Mouse (Mus musculus) right cerebral cortex, postnatal 4 days (tissue): ENCODE data around the gene Lfng.
A peak's percentile ranks its signal among the peaks of the same experiment; 100 is the strongest.

Experiments used
- DNase-seq: peaks from one replicate; pipeline ENCODE4 v3.0.0-alpha.2; 2022

Lfng gene

GRCm38 (mm10) chr5:140596426-140596825 is 10.7 kb upstream of the Lfng start:
- DNase-seq = no peak

DNA sequence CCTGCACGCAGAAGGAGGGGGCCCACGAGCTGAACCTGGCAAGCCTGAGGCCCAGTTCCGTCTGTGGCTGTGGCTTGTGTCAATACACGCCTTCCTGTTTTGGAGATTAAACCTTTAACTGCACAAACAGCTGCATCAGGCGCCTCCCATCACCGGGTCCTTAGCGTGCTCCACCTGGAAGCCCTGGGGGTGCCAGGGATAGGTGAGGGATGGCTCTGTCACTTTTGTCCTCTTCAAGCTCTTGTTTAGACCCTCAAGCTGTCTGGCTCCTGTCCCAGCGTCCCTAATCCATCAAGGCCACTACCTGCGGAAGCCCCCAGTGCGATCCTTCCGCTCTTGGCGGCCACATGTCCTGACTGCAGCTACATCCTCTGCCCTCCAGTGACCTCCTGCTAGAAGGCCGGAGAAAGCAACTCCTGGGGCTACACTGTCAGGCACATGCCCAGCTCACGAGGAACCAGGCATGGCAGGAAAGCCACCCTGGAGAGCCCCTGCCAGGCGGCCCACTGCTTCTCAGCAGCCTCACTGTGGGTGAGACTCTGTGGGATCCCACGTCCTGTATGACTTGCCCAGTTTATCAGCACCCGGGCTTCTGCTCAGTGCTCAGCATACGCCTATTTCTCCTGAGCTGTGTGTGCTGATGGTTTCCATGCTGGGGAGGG is 10.1 kb upstream of the Lfng start:
- DNase-seq = no peak

DNA sequence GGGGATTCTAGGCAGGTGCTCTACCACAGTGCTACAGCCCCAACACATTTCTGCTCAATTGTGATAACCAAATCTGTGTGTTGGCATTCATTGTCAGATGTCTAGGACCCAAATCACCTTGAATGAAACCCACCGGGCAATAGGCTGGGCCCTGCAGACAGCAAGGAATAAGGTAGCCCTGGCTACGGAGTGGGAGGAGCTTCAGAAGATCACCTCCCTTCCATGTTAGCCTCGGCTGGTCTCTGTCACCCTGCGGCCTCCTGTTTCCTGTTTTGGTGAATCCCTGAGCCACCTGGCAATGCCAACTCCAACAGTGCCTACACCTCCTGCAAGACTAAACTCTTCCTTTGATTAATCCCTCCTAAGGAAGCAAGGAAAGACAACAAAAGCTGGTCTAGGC is 9.3 kb upstream of the Lfng start:
- no peak for DNase-seq

DNA sequence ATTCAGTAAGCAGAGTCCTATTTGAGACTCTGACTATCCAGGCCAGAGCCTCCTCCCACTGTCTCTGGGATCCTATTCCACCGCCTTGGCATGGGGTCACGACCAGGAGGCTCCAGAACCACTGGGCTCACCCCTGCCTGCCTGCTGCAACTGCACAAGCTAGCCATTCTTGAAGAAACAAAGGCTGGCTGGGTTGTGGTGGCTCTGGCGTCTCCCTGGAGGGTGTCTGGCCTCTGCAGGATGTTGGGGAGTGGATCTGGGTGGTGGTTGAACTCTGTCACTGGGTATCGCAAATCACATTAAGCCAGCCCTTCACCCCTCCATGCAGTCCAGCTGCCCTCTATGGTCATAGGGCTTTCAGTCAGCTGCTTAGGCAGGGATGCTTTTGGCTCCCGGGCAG is 7.2 kb upstream of the Lfng start:
- DNase-seq = no peak

GRCm38 (mm10) chr5:140601712-140602111 is 5.4 kb upstream of the Lfng start:
- no peak for DNase-seq

GRCm38 (mm10) chr5:140602540-140602939 is 4.6 kb upstream of the Lfng start:
- no peak for DNase-seq

GRCm38 (mm10) chr5:140604386-140604785 is 2.7 kb upstream of the Lfng start:
- DNase-seq = no peak

DNA sequence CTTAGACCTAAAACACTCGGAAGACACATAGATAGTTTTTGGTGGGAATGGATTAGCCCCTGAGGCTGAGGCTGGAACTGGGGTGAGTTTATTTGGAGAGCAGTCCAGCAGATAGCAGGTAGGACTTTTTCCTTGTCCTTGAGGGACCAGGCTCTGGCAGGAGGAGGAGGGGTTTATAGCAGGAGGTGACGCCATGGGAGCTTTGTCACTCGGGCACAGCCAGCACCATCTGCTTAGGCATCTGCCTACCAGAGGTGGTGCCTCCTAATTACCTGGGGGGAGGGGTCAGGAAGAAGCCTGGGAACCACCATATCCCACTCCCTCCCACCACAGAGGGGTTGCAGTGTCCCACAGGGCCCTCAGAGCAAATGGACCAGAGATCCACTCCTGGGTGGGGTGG is 1.9 kb upstream of the Lfng start:
- no peak for DNase-seq

DNA sequence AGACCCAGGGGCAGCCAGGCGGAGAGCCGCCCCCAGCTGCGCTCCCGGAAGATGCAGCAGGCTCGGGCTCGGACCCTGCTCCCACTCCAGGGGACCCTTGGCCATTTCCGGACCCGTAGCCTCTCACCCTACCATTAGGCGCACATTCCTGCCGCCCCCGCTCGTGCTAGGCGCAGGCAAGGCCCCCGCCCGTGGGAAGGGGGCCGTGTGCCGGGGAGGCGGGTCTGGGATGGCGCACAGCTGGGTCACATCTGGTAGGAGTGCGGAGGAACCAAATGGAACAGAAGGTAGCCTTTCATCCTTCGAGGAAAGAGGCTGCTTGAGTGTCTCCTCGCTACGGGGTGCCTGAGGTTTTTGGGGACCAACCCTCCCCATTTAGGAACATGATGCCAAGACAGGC is 734 bp upstream of the Lfng start:
- no peak for DNase-seq

GRCm38 (mm10) chr5:140607836-140608633 is 915 bp downstream of the Lfng start:
- no peak for DNase-seq

DNA sequence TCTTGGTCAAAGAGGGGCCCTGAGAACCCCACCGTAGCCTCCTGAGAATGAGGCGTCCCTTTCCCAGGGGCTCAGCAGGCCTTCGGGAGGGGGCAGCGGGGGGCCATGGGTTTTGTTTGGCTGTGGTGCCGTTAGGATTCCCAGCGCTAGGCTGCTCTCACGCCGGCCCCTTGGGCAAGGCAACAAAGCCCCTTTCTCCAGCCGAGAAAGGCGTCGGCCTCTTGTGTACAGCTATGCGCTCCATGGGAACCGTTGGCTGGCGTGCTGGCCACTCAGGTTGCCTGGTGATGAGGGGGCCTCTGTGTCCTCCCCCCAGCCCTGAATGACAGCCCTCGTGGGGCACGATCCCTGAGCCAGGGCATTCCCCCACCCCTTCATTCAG is 1.5 kb downstream of the Lfng start:
- DNase-seq = peak; percentile 44

DNA sequence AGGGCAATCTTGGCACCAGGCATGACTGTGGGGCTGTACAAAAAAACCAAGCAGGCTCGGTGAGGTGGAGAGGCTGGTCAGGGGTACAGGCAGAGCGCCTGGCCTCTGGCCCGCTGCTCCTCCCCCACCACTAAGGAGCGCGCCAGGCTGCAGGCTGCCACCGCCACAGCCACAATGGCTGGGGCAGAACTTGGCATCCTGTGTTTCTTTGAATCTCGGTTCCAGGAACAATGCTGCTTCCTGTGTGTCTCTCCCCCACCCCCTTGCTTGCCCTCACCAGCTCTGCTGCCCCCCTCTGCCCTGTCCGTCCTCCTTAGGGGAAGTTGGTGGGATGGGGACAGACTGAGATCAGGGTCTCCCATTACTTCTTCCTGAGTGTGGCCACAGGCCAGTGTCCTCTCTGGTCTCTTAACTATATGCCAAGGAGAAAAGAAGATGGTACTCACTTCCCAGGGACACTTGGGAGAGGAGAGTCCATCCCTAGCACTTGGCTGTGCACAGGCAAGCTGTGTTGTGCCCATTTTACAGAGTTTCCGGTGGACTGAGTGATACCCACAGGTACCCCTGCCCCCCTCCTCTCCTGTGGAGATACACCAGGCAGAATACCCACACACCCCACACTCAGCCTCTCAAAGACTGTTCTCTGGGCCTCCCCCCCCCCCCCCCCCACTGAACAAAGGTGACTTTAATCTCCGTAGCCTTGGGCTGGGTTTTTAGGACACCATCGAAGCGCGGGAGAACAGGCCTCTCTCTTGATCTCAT is 2.6 kb downstream of the Lfng start:
- DNase-seq = no peak

GRCm38 (mm10) chr5:140610273-140611011 is 3.3 kb downstream of the Lfng start:
- no peak for DNase-seq

- DNase-seq = peak; percentile 70
Observed at GRCm38 (mm10) chr5:140611021-140611583, 4.0 kb downstream of the Lfng start.

DNA sequence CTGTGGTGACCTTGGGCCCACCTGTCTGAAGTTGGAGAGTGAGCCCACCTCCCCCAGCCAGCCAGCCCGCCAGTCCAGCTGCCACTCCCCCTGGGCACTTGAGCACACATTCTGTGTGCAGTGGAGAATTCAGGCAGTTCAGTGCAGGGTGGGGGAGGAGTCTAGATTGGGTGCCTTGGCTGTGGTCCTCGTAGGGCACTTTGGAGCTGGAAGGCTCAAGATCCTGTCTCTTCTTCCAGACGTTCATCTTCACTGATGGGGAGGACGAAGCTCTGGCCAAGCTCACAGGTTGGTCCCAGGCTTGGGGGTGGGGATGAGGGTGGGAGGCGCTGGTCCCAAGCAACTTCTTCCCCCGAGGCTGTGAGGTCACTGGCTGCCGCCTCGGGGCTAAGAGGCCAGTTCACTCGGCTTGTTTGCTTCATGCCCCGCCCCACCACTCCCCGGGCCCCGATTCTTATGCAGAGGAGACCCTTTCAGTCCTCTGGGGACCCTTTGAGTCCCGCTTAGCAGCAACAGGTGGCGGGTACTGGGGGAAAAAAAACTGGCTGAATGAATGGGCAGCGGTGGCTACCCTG is 4.6 kb downstream of the Lfng start:
- DNase-seq = no peak

GRCm38 (mm10) chr5:140612191-140612590 is 5.1 kb downstream of the Lfng start:
- DNase-seq = no peak

DNA sequence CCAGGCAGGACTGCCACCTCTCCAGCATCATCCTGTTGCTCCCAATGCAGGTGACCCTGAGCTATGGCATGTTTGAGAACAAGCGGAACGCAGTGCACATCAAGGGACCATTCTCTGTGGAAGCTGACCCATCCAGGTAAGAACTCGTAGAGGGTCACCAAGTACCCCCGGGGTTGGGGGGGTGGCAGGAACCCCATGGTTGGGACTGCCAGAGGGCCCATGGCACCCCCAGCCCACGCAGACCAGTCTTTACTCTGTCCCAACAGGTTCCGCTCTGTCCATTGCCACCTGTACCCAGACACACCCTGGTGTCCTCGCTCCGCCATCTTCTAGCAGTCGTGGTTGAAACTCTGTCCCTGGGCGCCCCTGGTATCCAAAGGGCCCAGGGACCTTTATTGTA is 7.0 kb downstream of the Lfng start:
- DNase-seq = no peak

- DNase-seq = no peak
Observed at GRCm38 (mm10) chr5:140614837-140615236, 7.7 kb downstream of the Lfng start.

DNA sequence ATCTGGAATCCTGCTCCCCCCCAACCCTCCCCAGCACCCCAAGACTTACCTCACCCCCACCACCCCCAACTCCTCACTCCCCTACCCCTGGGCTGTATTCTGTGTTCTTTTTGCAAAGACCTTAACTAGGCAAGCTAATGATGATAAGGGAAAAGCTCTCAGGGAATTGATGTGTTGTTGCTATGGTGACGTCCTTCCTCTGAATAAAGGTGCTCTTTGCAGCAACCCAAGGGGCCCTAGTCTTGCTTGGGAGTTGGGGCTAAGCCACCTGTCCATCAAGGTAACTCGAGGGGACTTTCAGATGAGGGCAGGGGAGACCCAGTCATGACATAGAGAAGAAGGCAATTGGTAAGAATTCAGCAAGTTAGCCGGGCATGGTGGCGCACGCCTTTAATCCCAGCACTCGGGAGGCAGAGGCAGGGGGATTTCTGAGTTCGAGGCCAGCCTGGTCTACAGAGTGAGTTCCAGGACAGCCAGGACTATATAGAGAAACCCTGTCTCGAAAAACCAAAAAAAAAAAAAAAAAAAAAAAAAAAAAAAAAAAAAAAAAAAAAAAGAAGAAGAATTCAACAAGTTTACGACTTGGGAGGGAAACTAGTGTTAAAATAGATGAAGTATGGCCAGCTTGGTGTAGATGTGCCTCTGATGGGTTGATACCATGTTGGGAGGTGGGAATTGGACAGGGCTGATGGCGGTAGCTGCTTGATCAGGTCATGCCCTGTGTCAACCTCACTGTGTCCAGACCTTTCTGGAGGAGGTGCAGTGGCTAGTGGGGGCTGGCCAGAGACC is 8.4 kb downstream of the Lfng start:
- DNase-seq = no peak

DNA sequence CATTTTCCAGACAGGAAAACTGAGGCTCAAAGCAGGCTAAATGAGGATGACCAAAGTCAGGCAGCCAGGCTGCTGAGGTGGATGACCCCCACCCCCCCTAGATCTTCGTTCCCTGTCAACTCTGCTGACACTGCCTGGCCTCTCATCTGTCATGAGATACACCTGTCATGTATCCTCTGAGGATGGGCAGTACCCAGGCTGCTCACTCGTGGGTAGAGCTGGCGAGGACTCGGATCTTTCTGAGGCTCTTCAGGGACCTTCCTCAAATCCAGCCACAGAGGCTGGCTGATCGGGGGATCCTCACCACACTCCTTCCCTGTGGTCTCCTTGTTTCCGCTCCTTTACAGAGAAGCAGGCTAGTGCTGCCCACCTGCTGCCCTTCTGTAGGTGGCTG is 9.0 kb downstream of the Lfng start:
- DNase-seq = no peak

DNA sequence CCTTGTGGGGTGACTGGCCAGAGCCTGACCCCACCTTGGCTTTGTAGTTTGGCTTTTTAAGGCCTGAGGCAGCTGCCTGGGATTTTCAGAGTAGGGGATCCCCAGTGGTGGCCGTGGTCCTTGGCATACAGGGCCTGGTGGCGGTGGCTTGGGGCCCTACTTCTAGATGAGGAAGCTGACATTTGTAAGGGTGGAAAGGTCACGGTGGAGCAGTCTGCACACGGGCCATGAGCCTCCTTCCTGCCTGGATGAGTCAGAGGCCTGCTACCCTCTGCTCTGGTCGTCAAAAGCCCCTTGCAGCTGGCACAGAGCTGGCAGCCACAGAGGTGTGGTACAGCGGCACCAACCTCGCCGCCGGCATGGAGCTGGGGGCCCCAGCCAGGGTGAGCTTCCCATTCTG is 9.6 kb downstream of the Lfng start:
- no peak for DNase-seq

- DNase-seq = no peak
Observed at GRCm38 (mm10) chr5:140617714-140618113, 10.6 kb downstream of the Lfng start.
